Mouse (Mus musculus) testis, adult 2 months (tissue): ENCODE data around the gene Frmd4a. TPM values are rescaled to one million over a fixed set of nuclear protein-coding genes. Genes with fewer than 3 reads are reported as not detected.

Experiments used
- H3K27ac ChIP-seq: fragments of 200-500 bp; 2 replicates; pipeline ENCODE4 v1.5.1; 2012; ENCODE audit warnings: low read depth, low read length; ENCODE audit not compliant: control insufficient read depth, insufficient read depth
- H3K27me3 ChIP-seq: fragments of 200-500 bp; 2 replicates; pipeline ENCODE4 v1.6.1; 2012; ENCODE audit warnings: mild to moderate bottlenecking, low read length, moderate library complexity; ENCODE audit not compliant: control insufficient read depth, insufficient read depth
- H3K36me3 ChIP-seq: fragments of 200-500 bp; 2 replicates; pipeline ENCODE4 v1.6.1; 2012; ENCODE audit warnings: mild to moderate bottlenecking, low read length; ENCODE audit not compliant: control insufficient read depth, insufficient read depth
- H3K4me1 ChIP-seq: fragments of 200-500 bp; 2 replicates; pipeline ENCODE4 v1.6.1; 2012; ENCODE audit warnings: low read length; ENCODE audit not compliant: control insufficient read depth, insufficient read depth
- H3K4me3 ChIP-seq: fragments of 200-500 bp; 2 replicates; pipeline ENCODE4 v1.5.1; 2012; ENCODE audit warnings: low read depth, mild to moderate bottlenecking, low read length, moderate library complexity, mixed read lengths; ENCODE audit not compliant: control insufficient read depth
- CTCF ChIP-seq: fragments of 200-500 bp; IDR thresholded peaks from 2 replicates; pipeline ENCODE4 v1.5.1; 2012; ENCODE audit warnings: low read depth, mild to moderate bottlenecking, inconsistent platforms, low read length, moderate library complexity; ENCODE audit not compliant: control insufficient read depth, insufficient read depth, insufficient replicate concordance
- POLR2A ChIP-seq: fragments of 200-500 bp; IDR thresholded peaks from 2 replicates; pipeline ENCODE4 v1.6.1; 2012; ENCODE audit warnings: low read depth, mild to moderate bottlenecking, inconsistent platforms, low read length, moderate library complexity; ENCODE audit not compliant: control insufficient read depth
- polyA plus RNA-seq: library from polyadenylated mRNA; depleted of rRNA; stranded (reverse); fragments of >200 nt; gene quantifications from 2 replicates; pipeline ENCODE4 v1.2.3, GENCODE M21; 2012

The Frmd4a gene
- polyA plus RNA-seq, 1 experiment = 6.1 TPM

DNA sequence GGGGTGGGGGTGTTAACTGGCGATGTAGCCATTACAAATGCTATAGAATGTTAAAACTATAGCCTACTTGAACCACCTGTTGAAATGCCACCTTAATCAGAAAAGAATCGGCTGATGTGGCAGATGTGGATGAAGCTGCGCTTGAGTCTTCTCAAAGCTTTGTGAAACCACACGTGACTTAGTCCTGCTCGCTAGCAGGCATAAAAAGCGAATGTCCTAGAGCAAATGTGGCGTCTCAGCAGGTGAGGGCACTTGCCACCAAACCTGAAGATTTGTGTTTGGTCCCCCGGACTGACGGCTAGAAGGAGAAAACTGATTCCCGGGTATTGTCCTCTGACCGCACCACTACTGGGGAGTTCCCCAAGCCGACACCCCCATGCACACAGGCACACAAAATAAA is 282.1 kb downstream of the Frmd4a start:
- Histone ChIP-seq H3K27ac (no peak overlapping the region), H3K36me3 (no peaks in the 10 kb centered on the region), H3K4me1 (peaks cover 2% of the 10 kb centered on the region; the same call in 1 of the 2 replicates), H3K27me3 (no peaks in the 10 kb centered on the region), H3K4me3 (no peak overlapping the region)
- no peak for TF ChIP-seq POLR2A
- TF ChIP-seq CTCF = no peak

- Histone ChIP-seq H3K36me3 (no peaks in the 10 kb centered on the region), H3K27ac (no peak overlapping the region), H3K27me3 (no peaks in the 10 kb centered on the region), H3K4me3 (no peak overlapping the region), H3K4me1 (peaks cover 2% of the 10 kb centered on the region; the same call in 1 of the 2 replicates)
- TF ChIP-seq CTCF = no peak
- no peak for TF ChIP-seq POLR2A
These were observed 282.9 kb downstream of the Frmd4a start for GRCm38 (mm10) chr2:4300383-4300811.

GRCm38 (mm10) chr2:4300816-4301215 is 283.3 kb downstream of the Frmd4a start:
- no peak overlapping the region for H3K4me3 ChIP-seq
- no peaks in the 10 kb centered on the region for H3K27me3 ChIP-seq
- H3K27ac ChIP-seq = no peak overlapping the region
- peaks cover 2% of the 10 kb centered on the region; the same call in 1 of the 2 replicates for H3K4me1 ChIP-seq
- no peaks in the 10 kb centered on the region for H3K36me3 ChIP-seq
- TF ChIP-seq POLR2A (no peak), CTCF (no peak)

- TF ChIP-seq CTCF (no peak), POLR2A (no peak)
- H3K36me3 ChIP-seq = no peaks in the 10 kb centered on the region
- H3K27ac ChIP-seq = no peak overlapping the region
- no peak overlapping the region for H3K4me3 ChIP-seq
- H3K4me1 ChIP-seq = peaks cover 2% of the 10 kb centered on the region; the same call in 1 of the 2 replicates
- no peaks in the 10 kb centered on the region for H3K27me3 ChIP-seq
These were observed 283.7 kb downstream of the Frmd4a start for GRCm38 (mm10) chr2:4301256-4301655.

GRCm38 (mm10) chr2:4301692-4302091 is 284.2 kb downstream of the Frmd4a start:
- no peak for TF ChIP-seq POLR2A
- TF ChIP-seq CTCF = no peak
- Histone ChIP-seq H3K4me1 (peaks cover 2% of the 10 kb centered on the region; the same call in 1 of the 2 replicates), H3K27ac (no peak overlapping the region), H3K36me3 (no peaks in the 10 kb centered on the region), H3K4me3 (no peak overlapping the region), H3K27me3 (no peaks in the 10 kb centered on the region)

GRCm38 (mm10) chr2:4302119-4302518 is 284.6 kb downstream of the Frmd4a start:
- no peaks in the 10 kb centered on the region for H3K36me3 ChIP-seq
- H3K27me3 ChIP-seq = no peaks in the 10 kb centered on the region
- H3K27ac ChIP-seq = no peak overlapping the region
- TF ChIP-seq CTCF (no peak), POLR2A (no peak)
- no peak overlapping the region for H3K4me3 ChIP-seq
- peaks cover 2% of the 10 kb centered on the region; the same call in 1 of the 2 replicates for H3K4me1 ChIP-seq

- Histone ChIP-seq H3K36me3 (no peaks in the 10 kb centered on the region), H3K27ac (no peak overlapping the region)
- TF ChIP-seq CTCF (no peak), POLR2A (no peak)
These were observed 289.6 kb downstream of the Frmd4a start for GRCm38 (mm10) chr2:4307076-4307475.

GRCm38 (mm10) chr2:4314545-4314944 is 297.0 kb downstream of the Frmd4a start:
- no peaks in the 10 kb centered on the region for H3K27me3 ChIP-seq
- TF ChIP-seq CTCF (no peak), POLR2A (no peak)
- H3K4me1 ChIP-seq = no peaks in the 10 kb centered on the region
- no peak overlapping the region for H3K27ac ChIP-seq
- no peak overlapping the region for H3K4me3 ChIP-seq
- H3K36me3 ChIP-seq = no peaks in the 10 kb centered on the region

More at GRCm38 (mm10) chr2:4307076-4307475, 289.6 kb downstream of the Frmd4a start:
- Histone ChIP-seq H3K27me3 (no peaks in the 10 kb centered on the region), H3K4me3 (no peak overlapping the region), H3K4me1 (no peaks in the 10 kb centered on the region)
